Mouse (Mus musculus) lung, postnatal 14 days (tissue): ENCODE measurements at regions not wholly inside any gene's neighbourhood (a gene's known extent, or its start where the extent isn't known, plus 50 kb on each side); places are given as distances from the start of the nearest gene placed in this dataset.

ENCODE experiments used
- DNase-seq: peaks from one replicate; pipeline ENCODE4 v3.0.0; 2021

DNA sequence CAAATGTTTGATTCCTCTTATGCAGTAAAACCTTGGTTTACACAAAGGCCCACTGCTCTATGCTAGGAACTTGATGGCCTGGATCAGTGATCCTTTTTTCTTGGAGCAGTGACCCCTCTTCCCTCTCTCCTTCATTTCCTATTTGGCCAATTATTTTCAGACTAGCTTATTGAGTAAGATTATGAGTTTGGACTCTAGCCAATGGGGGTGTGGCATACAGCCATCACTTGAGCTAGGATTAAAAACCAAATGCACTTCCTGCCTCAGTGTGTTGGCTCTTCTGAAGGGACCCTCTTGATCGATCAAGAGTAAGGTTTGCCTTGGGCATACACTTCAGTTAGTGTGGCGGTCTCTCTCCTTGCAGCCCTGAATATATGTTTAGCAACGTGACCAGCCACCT, 1172.6 kb upstream of the Gulo start:
- no peak for DNase-seq

DNA sequence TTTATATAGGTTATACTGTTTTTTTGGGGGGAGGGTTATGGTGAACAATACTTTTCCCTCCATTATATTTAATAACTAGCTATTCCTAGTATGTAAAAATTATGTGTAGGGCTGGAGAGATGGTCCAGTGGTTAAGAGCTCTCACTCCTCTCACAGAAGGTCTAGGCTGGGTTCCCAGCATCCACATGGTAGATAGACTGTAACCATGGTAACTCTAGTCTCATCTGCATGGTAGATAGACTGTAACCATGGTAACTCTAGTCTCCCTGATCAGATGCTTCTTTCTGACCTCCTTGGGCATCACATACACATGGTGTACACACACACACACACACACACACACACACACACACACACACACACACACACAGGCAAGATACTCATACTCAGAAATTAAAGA, 1170.5 kb upstream of the Gulo start:
- DNase-seq = no peak

DNA sequence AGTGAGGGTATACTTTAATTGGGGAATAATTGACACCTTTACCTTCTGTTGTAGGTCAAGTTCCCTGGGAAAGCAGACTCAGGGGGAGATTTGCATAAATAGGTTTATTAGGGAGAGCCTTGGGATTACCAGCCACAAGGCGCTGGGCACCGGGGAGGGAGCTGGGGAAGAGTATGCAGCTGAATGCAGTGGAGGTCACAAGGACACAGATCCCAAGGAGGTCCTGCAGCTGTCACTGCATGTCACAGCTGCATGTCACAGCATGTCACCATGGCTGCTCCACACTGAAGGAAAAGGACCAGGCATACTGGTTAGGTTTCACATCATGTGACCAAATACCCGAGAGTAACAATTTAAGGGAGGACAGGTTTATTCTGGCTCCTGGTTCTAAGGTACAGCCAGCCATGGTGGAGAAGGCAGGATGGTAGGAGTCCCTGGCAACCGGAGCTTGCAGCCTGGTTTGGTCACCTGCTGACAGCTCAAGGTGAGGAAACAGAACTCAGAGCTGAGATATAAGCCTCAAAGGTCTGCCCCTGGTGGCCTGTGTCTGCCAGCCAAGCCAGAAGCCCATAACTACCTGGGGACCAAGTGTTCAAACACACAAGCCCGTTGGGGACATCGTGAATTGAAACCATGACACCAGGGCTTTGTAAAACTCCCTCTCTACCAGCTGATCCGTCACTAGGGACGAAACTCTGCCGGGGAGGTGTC, 1169.5 kb upstream of the Gulo start:
- no peak for DNase-seq

DNA sequence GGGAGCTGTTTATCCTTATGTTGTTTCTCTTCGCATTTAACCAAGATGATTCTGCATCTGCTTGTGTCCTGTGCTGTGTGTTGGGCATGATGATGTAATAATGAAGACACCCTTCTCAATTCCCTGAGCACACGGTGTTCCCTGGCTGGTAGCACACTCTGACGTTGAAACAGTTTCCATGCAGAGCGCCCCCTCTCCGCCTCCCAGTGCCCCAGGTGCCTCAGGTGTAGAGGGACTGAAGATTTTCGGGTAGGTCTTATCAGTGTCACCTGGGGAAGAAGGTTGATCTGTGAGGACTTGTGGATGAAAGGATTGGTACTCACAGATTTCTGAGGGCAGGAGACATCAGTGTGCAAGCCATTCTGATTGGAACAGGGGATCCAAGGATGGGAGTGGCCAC, 1167.7 kb upstream of the Gulo start:
- no peak for DNase-seq

- no peak for DNase-seq
Measured at GRCm38 (mm10) chr14:67176100-67176499, 1167.1 kb upstream of the Gulo start.

- no peak for DNase-seq
Measured at GRCm38 (mm10) chr14:67174929-67175328, 1165.9 kb upstream of the Gulo start.

- no peak for DNase-seq
Measured at GRCm38 (mm10) chr14:67170801-67171200, 1161.8 kb upstream of the Gulo start.

GRCm38 (mm10) chr14:67170248-67170647, 1161.2 kb upstream of the Gulo start:
- DNase-seq = peak; percentile 42

DNA sequence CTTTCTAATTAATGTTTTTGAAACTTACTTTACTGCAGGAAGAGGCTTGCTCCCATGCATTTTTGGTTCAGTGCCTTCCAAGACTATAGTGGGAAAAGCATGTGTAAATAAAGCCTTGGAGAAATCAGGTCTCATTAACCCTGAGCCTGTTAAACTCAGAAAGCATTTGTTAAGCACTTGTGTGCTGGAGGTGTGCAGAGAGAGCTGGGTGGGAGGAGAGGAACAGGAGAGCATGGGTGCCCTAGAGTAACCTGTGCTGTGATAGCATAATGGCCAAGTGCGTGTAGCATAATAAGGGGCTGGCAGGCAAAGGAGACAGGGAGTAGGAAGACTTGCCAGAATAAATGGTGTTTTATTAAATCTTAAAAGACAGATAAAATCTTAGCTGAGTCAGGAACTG, 1160.2 kb upstream of the Gulo start:
- DNase-seq = no peak

DNA sequence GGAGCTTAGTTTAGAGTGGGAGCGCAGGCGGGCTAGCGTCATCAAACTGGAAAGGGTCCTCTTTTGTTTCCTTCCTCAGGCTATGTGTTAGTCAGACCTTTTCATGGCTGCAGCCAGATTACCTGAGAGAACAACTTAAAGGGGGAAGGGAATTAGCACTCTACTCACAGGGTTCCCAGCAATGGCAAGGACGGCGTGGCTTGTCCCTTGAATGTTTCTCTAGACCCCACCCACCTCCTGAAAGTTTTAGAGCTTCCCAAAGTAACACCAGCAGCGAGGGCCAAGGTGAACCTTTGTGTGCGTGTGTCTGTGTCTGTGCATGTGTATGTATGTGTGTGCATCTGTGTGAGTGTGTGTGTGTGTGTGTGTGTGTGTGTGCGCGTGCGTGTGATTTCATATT, 1151.0 kb upstream of the Gulo start:
- DNase-seq = no peak

- no peak for DNase-seq
Measured at GRCm38 (mm10) chr14:67158867-67159266, 1149.9 kb upstream of the Gulo start.

DNA sequence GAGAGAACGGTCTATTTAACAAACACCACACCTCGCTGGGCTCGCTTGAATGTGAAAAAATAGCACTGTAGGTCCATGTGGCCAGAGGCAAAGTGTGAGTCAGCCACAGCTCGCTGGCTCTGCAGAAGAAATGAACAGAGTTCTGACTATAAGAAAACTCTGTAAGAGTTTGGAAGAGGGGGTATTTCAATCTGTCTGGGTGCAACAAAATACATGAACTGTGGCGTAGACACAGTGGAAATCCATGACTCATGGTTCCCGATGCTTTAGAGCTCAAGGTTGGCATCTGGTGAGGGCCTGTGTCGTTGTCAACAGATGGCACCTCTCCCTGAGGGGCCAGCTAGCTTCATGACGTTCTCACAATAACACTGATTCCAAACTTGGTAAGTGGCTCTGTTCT, 1147.4 kb upstream of the Gulo start:
- no peak for DNase-seq

- DNase-seq = no peak
Measured at GRCm38 (mm10) chr14:67153621-67154020, 1144.6 kb upstream of the Gulo start.

DNA sequence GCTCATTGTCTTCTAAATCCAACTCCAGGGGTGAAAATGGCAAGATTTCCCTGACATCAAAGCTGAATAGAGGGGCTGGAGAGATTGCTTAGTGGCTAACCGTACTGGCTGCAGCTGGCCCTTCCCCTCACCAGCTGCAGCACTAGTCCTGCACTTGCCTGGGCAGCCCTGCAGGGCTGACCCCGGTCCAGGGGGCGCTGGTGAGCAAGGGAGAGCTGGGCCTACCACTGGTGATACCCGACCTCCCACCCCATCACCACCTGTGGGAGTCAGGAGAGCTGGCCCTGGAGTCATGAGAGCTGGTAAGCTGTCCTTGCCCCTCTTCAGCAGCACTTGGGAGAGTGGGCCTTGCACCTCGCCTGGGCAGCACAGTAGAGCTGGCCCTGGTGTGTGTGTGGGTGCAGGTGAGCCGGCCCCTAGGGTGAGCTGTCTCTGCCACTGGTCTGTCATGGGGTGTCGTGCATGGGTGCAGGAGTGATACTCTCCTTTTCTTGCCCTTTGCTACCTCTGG, 1141.0 kb upstream of the Gulo start:
- peak; percentile 31 for DNase-seq

GRCm38 (mm10) chr14:67149091-67149490, 1140.1 kb upstream of the Gulo start:
- no peak for DNase-seq

DNA sequence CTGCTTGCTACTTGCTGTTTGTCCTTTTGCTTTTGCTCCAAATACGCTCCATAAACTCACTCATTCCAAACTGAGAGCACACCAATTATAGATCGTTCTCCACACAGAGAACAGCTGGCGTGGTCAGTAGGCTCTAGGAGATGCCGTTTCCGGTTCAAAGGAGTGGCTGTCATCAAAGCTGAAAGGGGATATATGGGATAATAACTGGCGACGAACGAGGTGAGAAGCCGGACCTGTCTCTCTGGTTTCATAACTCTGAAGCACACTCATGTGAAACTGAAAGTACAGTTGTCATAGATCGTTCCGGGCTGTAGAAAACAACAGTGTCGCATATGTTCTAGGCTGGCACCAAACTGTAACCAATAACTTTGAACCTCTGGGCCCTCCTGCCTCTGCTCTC, 1137.6 kb upstream of the Gulo start:
- DNase-seq = no peak

DNA sequence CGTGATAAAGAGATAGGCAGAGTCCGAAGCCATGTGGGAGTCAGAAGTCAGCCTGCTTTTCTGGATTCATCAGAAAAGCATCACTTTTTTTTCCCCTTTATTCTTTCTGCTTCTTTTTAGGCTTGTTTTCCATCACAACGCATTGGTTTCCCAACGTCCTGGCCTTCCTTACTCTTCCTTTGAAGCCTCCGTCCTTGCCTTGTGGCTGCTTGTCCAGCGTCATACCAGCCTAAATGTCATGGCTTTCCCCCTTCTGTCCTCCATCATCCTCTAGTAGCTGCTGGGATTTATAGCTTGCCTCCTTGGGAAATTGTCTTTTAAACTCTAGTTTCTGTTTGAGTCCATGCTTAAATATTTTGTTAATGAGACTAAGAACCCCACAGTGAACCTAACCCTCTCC, 1136.0 kb upstream of the Gulo start:
- no peak for DNase-seq

- no peak for DNase-seq
Measured at GRCm38 (mm10) chr14:67144461-67144985, 1135.5 kb upstream of the Gulo start.

GRCm38 (mm10) chr14:67143826-67144225, 1134.8 kb upstream of the Gulo start:
- DNase-seq = no peak

DNA sequence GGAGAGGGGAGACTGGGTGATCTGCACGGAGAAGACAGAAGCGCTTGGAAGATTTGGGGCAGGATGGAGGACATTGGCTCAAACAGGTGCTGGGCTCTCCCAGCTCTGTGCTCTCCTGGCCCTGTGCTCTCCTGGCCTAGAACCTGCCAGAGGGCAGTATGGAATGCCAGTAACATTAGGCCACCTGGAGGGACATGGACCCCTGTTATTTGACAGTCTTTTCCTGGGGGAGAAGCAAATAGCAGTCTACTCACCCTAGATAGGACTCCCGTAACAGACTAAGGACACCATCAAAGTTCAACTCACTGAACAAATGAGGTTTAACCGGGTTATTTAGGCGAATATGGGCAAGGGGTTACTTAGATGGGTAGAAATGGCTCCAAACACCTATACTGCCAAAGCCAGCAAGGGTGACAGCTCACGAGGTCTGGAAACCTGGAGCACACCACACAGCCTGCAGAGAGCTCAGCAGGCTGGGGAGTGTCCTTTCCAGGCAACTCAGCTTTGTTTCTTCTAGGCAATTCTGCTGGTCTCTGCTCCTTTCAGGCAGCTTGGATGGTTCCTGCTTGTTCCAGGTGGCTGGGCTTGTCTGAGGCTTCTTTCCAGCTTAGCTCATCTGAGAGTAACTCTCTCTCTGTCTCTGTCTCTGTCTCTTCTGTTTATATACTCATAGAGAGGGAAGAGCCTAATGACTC, 1133.7 kb upstream of the Gulo start:
- DNase-seq = no peak

- DNase-seq = no peak
Measured at GRCm38 (mm10) chr14:67141581-67142441, 1132.8 kb upstream of the Gulo start.

DNA sequence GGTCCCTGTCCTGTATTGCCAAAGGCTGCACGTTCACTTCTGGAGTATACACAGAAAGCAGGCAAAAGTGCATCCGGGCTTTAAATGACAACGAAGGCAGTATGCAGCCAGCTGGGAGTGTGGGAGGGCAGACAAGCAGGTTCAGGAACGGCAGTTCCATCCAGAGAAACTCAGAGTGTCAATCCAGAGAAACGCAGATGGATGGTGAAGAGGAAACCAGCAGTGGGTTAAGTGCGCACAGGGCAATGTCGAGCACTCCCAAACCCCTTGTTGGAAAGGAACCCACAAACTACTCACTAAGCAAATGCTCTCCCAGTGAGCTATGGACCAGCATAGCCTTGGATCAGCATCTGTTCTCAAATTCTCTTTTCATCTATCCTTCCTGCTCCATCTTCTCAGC, 1132.1 kb upstream of the Gulo start:
- DNase-seq = no peak

GRCm38 (mm10) chr14:67139674-67140073, 1130.7 kb upstream of the Gulo start:
- no peak for DNase-seq
